Mouse (Mus musculus): ENCODE data around the gene Tmem51. TPM values are rescaled to one million over a fixed set of nuclear protein-coding genes. Genes with fewer than 3 reads are reported as not detected.
"Not testable (repeated sequence)": the region's sequence is repeated elsewhere in the genome, so short reads cannot be mapped to it uniquely, and the experiment has no call there.

Tmem51 gene
- total and polyA plus RNA-seq, 3 experiments, result 1.4 to 8.0 (median 8.0) TPM

DNA sequence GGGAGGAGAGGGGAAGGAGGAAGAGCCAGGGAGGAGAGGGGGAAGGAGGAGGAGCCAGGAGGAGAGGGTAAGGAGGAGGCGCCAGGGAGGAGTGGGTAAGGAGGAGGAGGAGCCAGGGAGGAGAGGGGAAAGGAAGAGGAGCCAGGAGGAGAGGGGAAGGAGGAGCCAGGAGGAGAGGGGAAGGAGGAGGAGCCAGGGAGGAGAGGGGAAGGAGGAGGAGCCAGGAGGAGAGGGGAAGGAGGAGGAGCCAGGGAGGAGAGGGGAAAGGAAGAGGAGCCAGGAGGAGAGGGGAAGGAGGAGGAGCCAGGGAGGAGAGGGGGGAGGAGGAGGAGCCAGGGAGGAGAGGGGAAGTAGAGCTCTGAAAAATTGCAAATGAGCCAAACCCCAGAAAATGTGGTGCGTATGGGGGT lies 90.0 kb downstream of the Tmem51 start:
- H3K27me3 ChIP-seq (replicated peaks); H3K27ac ChIP-seq (ENCODE audit: insufficient read depth, low read depth); H3K36me3 ChIP-seq (replicated peaks in 1 of 2; ENCODE audit: control insufficient read depth in 1 of 2, insufficient read depth in 1 of 2, low read length in 1 of 2); H3K9ac ChIP-seq (ENCODE audit: insufficient read depth, low read depth); in situ Hi-C loops (cut with MboI; ENCODE audit: low pct_ligation_motif_present, low pct_unique_long_range_greater_than_20kb, low sequenced_read_pairs); H3K79me2 ChIP-seq (replicated peaks; ENCODE audit: control insufficient read depth, extremely low read depth, insufficient read depth, poor library complexity, severe bottlenecking); H3K9me3 ChIP-seq (replicated peaks; ENCODE audit: low read length); H3K4me3 ChIP-seq (replicated peaks in 1 of 3; ENCODE audit: low read depth in 2 of 3, low read length in 2 of 3, poor library complexity in 1 of 3); dilution Hi-C loops (cut with MboI; ENCODE audit: extremely low pct_ligation_motif_present, extremely low pct_unique_long_range_greater_than_20kb, low sequenced_read_pairs): not testable (repeated sequence)
- Histone ChIP-seq H3K4me2 (ENCODE audit: insufficient read depth, low read depth, poor library complexity, severe bottlenecking) (0 out of 2 replicates have a peak overlapping the region, but pooled peaks have one; percentile 21), H3K4me1 (ENCODE audit: control insufficient read depth in 1 of 2, insufficient read depth in 2 of 2) (peaks cover 9 to 46% of the 10 kb centered on the region in 2 experiments; a peak in 3 of 4 replicates)
- peak; percentile 75 for DNase-seq (ENCODE audit: extremely low read depth)
- peak; percentile 32; the same call in 1 of the 2 replicates for TF ChIP-seq MXI1 (IDR thresholded peaks at IDR 0.05; ENCODE audit: low read depth, low read length)

DNA sequence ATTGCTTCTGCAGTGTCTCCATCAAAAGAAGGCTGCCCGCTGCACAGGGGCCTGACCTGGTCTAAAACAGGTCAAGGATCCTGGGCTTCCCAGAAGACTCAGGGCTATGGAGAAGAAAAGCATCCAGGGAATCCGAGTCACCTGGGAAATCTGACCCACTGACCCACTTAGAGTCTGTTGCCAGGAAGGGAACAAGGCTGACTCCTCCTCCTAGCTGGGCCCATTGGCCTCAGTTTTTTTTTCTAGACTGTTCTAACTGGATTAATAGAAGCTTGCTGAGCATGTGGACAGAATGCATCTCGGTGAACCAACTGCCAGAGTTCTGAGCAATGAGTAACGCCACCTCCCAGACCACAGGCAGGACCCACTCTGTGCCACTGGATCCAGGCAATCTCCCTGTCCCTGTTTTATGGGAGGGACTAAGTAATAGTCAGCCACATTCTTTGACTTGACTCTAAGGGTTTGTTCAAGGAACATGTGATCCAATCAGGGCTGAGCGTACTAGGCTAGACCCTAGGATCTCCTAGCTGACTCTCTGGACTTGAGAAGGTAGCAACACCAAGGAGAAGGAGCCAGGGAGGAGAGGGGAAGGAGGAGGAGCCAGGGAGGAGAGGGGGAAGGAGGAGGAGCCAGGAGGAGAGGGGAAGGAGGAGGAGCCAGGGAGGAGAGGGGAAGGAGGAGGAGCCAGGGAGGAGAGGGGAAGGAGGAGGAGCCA lies 90.6 kb downstream of the Tmem51 start:
- H3K27ac ChIP-seq (ENCODE audit: insufficient read depth, low read depth), result no peak overlapping the region
- no peaks in the 10 kb centered on the region for H3K9me3 ChIP-seq (replicated peaks; ENCODE audit: low read length)
- DNase-seq (ENCODE audit: extremely low read depth), result peak; percentile 42

DNA sequence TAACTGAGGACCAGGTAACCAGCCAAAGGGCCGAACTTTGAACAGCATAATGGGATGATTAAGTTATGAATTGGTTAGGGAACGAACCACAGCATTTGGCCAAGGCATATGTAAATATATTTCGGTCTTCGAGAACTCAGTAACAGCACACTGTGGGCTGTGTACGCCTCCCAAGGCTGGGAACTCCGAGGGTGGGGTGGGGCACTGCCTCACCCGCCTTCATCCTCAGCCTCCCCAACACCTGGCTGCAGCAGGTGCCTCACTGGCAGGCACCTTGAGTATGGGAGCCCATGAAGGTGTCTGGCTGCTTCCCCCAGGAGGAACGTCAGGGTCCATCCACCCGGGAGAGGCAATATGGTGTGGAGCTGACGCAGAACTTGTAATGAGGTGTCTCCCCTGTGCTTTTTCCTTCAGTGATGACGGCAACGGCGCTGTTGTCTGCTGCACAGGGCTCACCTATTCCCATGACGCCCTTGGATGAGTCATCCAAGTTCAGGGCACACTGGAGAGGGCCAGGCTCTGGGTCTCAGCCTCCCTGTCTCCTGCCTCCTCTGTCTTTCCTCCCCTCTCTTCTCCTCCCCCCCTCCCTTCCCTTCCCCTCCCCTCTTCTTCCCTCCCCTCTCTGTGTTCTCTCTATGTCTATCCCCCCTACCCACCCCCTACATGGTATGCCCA lies 91.4 kb downstream of the Tmem51 start:
- no peak overlapping the region for H3K4me2 ChIP-seq (ENCODE audit: insufficient read depth, low read depth, poor library complexity, severe bottlenecking)
- H3K9ac ChIP-seq (ENCODE audit: insufficient read depth, low read depth), result no peak overlapping the region
- TF ChIP-seq EP300 (IDR thresholded peaks at IDR 0.05; ENCODE audit: low read length) (no peak), SIN3A (IDR thresholded peaks at IDR 0.05; ENCODE audit: low read length) (no peak), MXI1 (IDR thresholded peaks at IDR 0.05; ENCODE audit: low read depth, low read length) (no peak), SMC3 (IDR thresholded peaks at IDR 0.05; ENCODE audit: low read depth, low read length) (no peak)
- in situ Hi-C loops (cut with MboI; ENCODE audit: low pct_ligation_motif_present, low pct_unique_long_range_greater_than_20kb, low sequenced_read_pairs) (no loop called here), dilution Hi-C loops (cut with MboI; ENCODE audit: extremely low pct_ligation_motif_present, extremely low pct_unique_long_range_greater_than_20kb, low sequenced_read_pairs) (no loop called here)
- H3K4me3 ChIP-seq (replicated peaks in 1 of 3; ENCODE audit: low read depth in 2 of 3, low read length in 2 of 3, poor library complexity in 1 of 3), result no peak overlapping the region
- H3K79me2 ChIP-seq (replicated peaks; ENCODE audit: control insufficient read depth, extremely low read depth, insufficient read depth, poor library complexity, severe bottlenecking), result no peaks in the 10 kb centered on the region
- no peaks in the 10 kb centered on the region for H3K9me3 ChIP-seq (replicated peaks; ENCODE audit: low read length)
- no peak for DNase-seq (ENCODE audit: extremely low read depth)
- H3K27ac ChIP-seq (ENCODE audit: insufficient read depth, low read depth), result no peak overlapping the region
- H3K27me3 ChIP-seq (replicated peaks), result peaks cover 5% of the 10 kb centered on the region
- H3K36me3 ChIP-seq (replicated peaks in 1 of 2; ENCODE audit: control insufficient read depth in 1 of 2, insufficient read depth in 1 of 2, low read length in 1 of 2), result no peaks in the 10 kb centered on the region
- peaks cover 9 to 38% of the 10 kb centered on the region in 2 experiments; a peak in 3 of 4 replicates for H3K4me1 ChIP-seq (ENCODE audit: control insufficient read depth in 1 of 2, insufficient read depth in 2 of 2)

More for the DNA sequence above, 90.6 kb downstream of the Tmem51 start:
- Histone ChIP-seq H3K79me2 (replicated peaks; ENCODE audit: control insufficient read depth, extremely low read depth, insufficient read depth, poor library complexity, severe bottlenecking) (no peaks in the 10 kb centered on the region), H3K27me3 (replicated peaks) (peaks cover 5% of the 10 kb centered on the region), H3K9ac (ENCODE audit: insufficient read depth, low read depth) (no peak overlapping the region), H3K4me2 (ENCODE audit: insufficient read depth, low read depth, poor library complexity, severe bottlenecking) (no peak overlapping the region; the same call in 1 of the 2 replicates), H3K4me3 (replicated peaks in 1 of 3; ENCODE audit: low read depth in 2 of 3, low read length in 2 of 3, poor library complexity in 1 of 3) (no peak overlapping the region), H3K36me3 (replicated peaks in 1 of 2; ENCODE audit: control insufficient read depth in 1 of 2, insufficient read depth in 1 of 2, low read length in 1 of 2) (no peaks in the 10 kb centered on the region), H3K4me1 (ENCODE audit: control insufficient read depth in 1 of 2, insufficient read depth in 2 of 2) (peaks cover 9 to 43% of the 10 kb centered on the region in 2 experiments; a peak in 3 of 4 replicates)
- TF ChIP-seq MXI1 (IDR thresholded peaks at IDR 0.05; ENCODE audit: low read depth, low read length) (0 out of 2 replicates have a peak, but pooled peaks have one; percentile 23), NRF1 (IDR thresholded peaks at IDR 0.05; ENCODE audit: low read depth, low read length) (no peak), ZNF384 (IDR thresholded peaks at IDR 0.05; ENCODE audit: low read depth, low read length) (peak; percentile 76), MAZ (IDR thresholded peaks at IDR 0.05; ENCODE audit: low read depth, low read length) (no peak), JUN (IDR thresholded peaks at IDR 0.05; ENCODE audit: insufficient read depth, low read depth, low read length) (no peak), TCF12 (IDR thresholded peaks at IDR 0.05; ENCODE audit: low read depth, low read length) (no peak), SIN3A (IDR thresholded peaks at IDR 0.05; ENCODE audit: low read length) (no peak), POLR2A (IDR thresholded peaks at IDR 0.05; ENCODE audit: low read depth, low read length) (no peak), USF2 (conservative IDR thresholded peaks at IDR 0.05; ENCODE audit: low read depth, low read length) (no peak), E2F4 (IDR thresholded peaks at IDR 0.05; ENCODE audit: insufficient replicate concordance, low read depth, low read length) (no peak), RAD21 (IDR thresholded peaks at IDR 0.05; ENCODE audit: low read depth, low read length) (no peak)
- dilution Hi-C loops (cut with MboI; ENCODE audit: extremely low pct_ligation_motif_present, extremely low pct_unique_long_range_greater_than_20kb, low sequenced_read_pairs), result no loop called here
- in situ Hi-C loops (cut with MboI; ENCODE audit: low pct_ligation_motif_present, low pct_unique_long_range_greater_than_20kb, low sequenced_read_pairs), result no loop called here

All from CH12.LX (cell line).